Mouse (Mus musculus): ENCODE results near the gene Crb3. TPM values are rescaled to one million over a fixed set of nuclear protein-coding genes. Genes with fewer than 3 reads are reported as not detected.

Crb3 gene
- polyA plus RNA-seq (2015; fragmentation: Nextera tagmentation; extraction: Ambion mirVana), result 2.9 TPM in 2 replicates

GRCm38 (mm10) chr17:57058891-57059485 is at the start of gene Crb3:
TSS of gene Crb3 (plus strand) at chr17:57059105.
- Histone ChIP-seq H3K9ac (peak within 1 kb of the TSS; percentile 85), H3K27ac (peak within 1 kb of the TSS; percentile 85), H3K4me1 (replicated peaks) (peaks cover 25% of the 10 kb centered on the region), H3K4me3 (peak within 1 kb of the TSS; percentile 84), H3K4me2 (peak within 1 kb of the TSS; percentile 66), H3K36me3 (peaks cover 30% of the 10 kb centered on the region), H3K9me3 (no peaks in the 10 kb centered on the region), H3K27me3 (peaks cover 30% of the 10 kb centered on the region)
- peak; percentile 8 for ATAC-seq (ENCODE audit: low FRiP score)
- WGBS, result 1% methylated on average over 15 of the region's 22 CpGs

GRCm38 (mm10) chr17:57010911-57011235 is 48.0 kb upstream of the Crb3 start:
- Histone ChIP-seq H3K27ac (peak overlapping the region; percentile 82), H3K27me3 (no peaks in the 10 kb centered on the region), H3K36me3 (peaks cover 36% of the 10 kb centered on the region), H3K4me1 (replicated peaks) (peaks cover 25% of the 10 kb centered on the region), H3K9ac (peak overlapping the region; percentile 85), H3K4me2 (peak overlapping the region; percentile 78), H3K4me3 (peak overlapping the region; percentile 79), H3K9me3 (no peaks in the 10 kb centered on the region)
- under 1% methylated on average over 19 of the region's 19 CpGs for WGBS
- ATAC-seq (ENCODE audit: low FRiP score), result peak; percentile 67

GRCm38 (mm10) chr17:57011236-57012141 is 47.4 kb upstream of the Crb3 start, which contains the start of the genes Gtf2f1 and Gm17949:
TSS of gene Gtf2f1 (minus strand) at chr17:57011288.
TSS of gene Gm17949 (plus strand) at chr17:57011469.
- ATAC-seq (ENCODE audit: low FRiP score), result peak; percentile 92
- peak within 1 kb of the TSS; percentile 79 for H3K4me3 ChIP-seq
- under 1% methylated on average over 51 of the region's 51 CpGs for WGBS
- H3K9me3 ChIP-seq, result no peaks in the 10 kb centered on the region
- peak within 1 kb of the TSS; percentile 96 for H3K27ac ChIP-seq
- no peaks in the 10 kb centered on the region for H3K27me3 ChIP-seq
- peak within 1 kb of the TSS; percentile 78 for H3K4me2 ChIP-seq
- H3K4me1 ChIP-seq (replicated peaks), result peaks cover 25% of the 10 kb centered on the region
- H3K36me3 ChIP-seq, result peaks cover 30% of the 10 kb centered on the region
- peak within 1 kb of the TSS; percentile 85 for H3K9ac ChIP-seq

GRCm38 (mm10) chr17:57012245-57012795 is 46.6 kb upstream of the Crb3 start:
- peak; percentile 9 for ATAC-seq (ENCODE audit: low FRiP score)
- peak overlapping the region; percentile 83 for H3K9ac ChIP-seq
- 76% methylated on average over 13 of the region's 13 CpGs for WGBS

GRCm38 (mm10) chr17:57019693-57020092 is 39.2 kb upstream of the Crb3 start:
- H3K36me3 ChIP-seq, result peaks cover 54% of the 10 kb centered on the region
- 94% methylated on average over 2 of the region's 2 CpGs for WGBS
- ATAC-seq (ENCODE audit: low FRiP score), result no peak
- H3K9ac ChIP-seq, result no peak overlapping the region
- H3K4me1 ChIP-seq (replicated peaks), result no peaks in the 10 kb centered on the region
- H3K9me3 ChIP-seq, result no peaks in the 10 kb centered on the region
- H3K27me3 ChIP-seq, result no peaks in the 10 kb centered on the region
- no peak overlapping the region for H3K4me3 ChIP-seq
- no peak overlapping the region for H3K4me2 ChIP-seq
- H3K27ac ChIP-seq, result no peak overlapping the region

More at GRCm38 (mm10) chr17:57012245-57012795, 46.6 kb upstream of the Crb3 start:
- H3K9me3 ChIP-seq, result no peaks in the 10 kb centered on the region
- peak overlapping the region; percentile 69 for H3K4me2 ChIP-seq
- H3K36me3 ChIP-seq, result peaks cover 22% of the 10 kb centered on the region
- H3K4me1 ChIP-seq (replicated peaks), result peaks cover 25% of the 10 kb centered on the region
- no peaks in the 10 kb centered on the region for H3K27me3 ChIP-seq
- peak overlapping the region; percentile 96 for H3K27ac ChIP-seq
- H3K4me3 ChIP-seq, result peak overlapping the region; percentile 79

- 95% methylated on average over 5 of the region's 5 CpGs for WGBS
- Histone ChIP-seq H3K4me1 (replicated peaks) (no peaks in the 10 kb centered on the region), H3K36me3 (peaks cover 66% of the 10 kb centered on the region), H3K9me3 (no peaks in the 10 kb centered on the region), H3K27me3 (no peaks in the 10 kb centered on the region), H3K27ac (no peak overlapping the region), H3K4me3 (no peak overlapping the region), H3K9ac (no peak overlapping the region), H3K4me2 (no peak overlapping the region)
- ATAC-seq (ENCODE audit: low FRiP score), result no peak
These were observed 37.9 kb upstream of the Crb3 start for GRCm38 (mm10) chr17:57020960-57021359.

- Histone ChIP-seq H3K9ac (no peak overlapping the region), H3K36me3 (peaks cover 64% of the 10 kb centered on the region), H3K4me2 (no peak overlapping the region), H3K27me3 (no peaks in the 10 kb centered on the region), H3K4me1 (replicated peaks) (peaks cover 28% of the 10 kb centered on the region), H3K9me3 (no peaks in the 10 kb centered on the region), H3K27ac (no peak overlapping the region), H3K4me3 (no peak overlapping the region)
- ATAC-seq (ENCODE audit: low FRiP score), result no peak
- WGBS, result 93% methylated on average over 4 of the region's 4 CpGs
These were observed 31.4 kb upstream of the Crb3 start for GRCm38 (mm10) chr17:57027471-57027870.

- H3K4me3 ChIP-seq, result peak overlapping the region; percentile 95
- H3K4me2 ChIP-seq, result peak overlapping the region; percentile 81
- WGBS, result 55% methylated on average over 8 of the region's 8 CpGs
- peaks cover 42% of the 10 kb centered on the region for H3K36me3 ChIP-seq
- no peak overlapping the region for H3K27ac ChIP-seq
- no peak for ATAC-seq (ENCODE audit: low FRiP score)
- peaks cover 32% of the 10 kb centered on the region for H3K4me1 ChIP-seq (replicated peaks)
- H3K9me3 ChIP-seq, result no peaks in the 10 kb centered on the region
- H3K9ac ChIP-seq, result peak overlapping the region; percentile 100
- H3K27me3 ChIP-seq, result no peaks in the 10 kb centered on the region
These were observed 29.2 kb upstream of the Crb3 start for GRCm38 (mm10) chr17:57029691-57030090.

- Histone ChIP-seq H3K4me3 (peak within 1 kb of the TSS; percentile 95), H3K27me3 (0 out of 2 replicates have a peak, but pooled peaks cover 5% of the 10 kb centered on the region), H3K36me3 (peaks cover 28% of the 10 kb centered on the region), H3K9ac (peak within 1 kb of the TSS; percentile 100), H3K9me3 (no peaks in the 10 kb centered on the region), H3K4me1 (replicated peaks) (peaks cover 32% of the 10 kb centered on the region), H3K4me2 (peak within 1 kb of the TSS; percentile 81), H3K27ac (peak within 1 kb of the TSS; percentile 96)
- ATAC-seq (ENCODE audit: low FRiP score), result peak; percentile 0
- WGBS, result under 1% methylated on average over 65 of the region's 99 CpGs
These were observed 27.8 kb upstream of the Crb3 start, which contains the start of gene Khsrp for GRCm38 (mm10) chr17:57030931-57031660. TSS of gene Khsrp (minus strand) at chr17:57031522.

GRCm38 (mm10) chr17:57031661-57032420 is 27.1 kb upstream of the Crb3 start:
- peak; percentile 99 for ATAC-seq (ENCODE audit: low FRiP score)
- peaks cover 21% of the 10 kb centered on the region for H3K36me3 ChIP-seq
- H3K9me3 ChIP-seq, result no peaks in the 10 kb centered on the region
- peak overlapping the region; percentile 70 for H3K9ac ChIP-seq
- H3K27ac ChIP-seq, result peak overlapping the region; percentile 93
- H3K4me1 ChIP-seq (replicated peaks), result peaks cover 32% of the 10 kb centered on the region
- H3K27me3 ChIP-seq, result 0 out of 2 replicates have a peak, but pooled peaks cover 5% of the 10 kb centered on the region
- under 1% methylated on average over 35 of the region's 38 CpGs for WGBS
- H3K4me3 ChIP-seq, result peak overlapping the region; percentile 95
- peak overlapping the region; percentile 61 for H3K4me2 ChIP-seq

GRCm38 (mm10) chr17:57032854-57033253 is 26.1 kb upstream of the Crb3 start:
- Histone ChIP-seq H3K36me3 (peaks cover 11% of the 10 kb centered on the region), H3K27me3 (peaks cover 12% of the 10 kb centered on the region), H3K9ac (0 out of 2 replicates have a peak overlapping the region, but pooled peaks have one; percentile 70), H3K9me3 (no peaks in the 10 kb centered on the region), H3K4me2 (peak overlapping the region; percentile 61), H3K27ac (peak overlapping the region; percentile 93; the same call in 1 of the 2 replicates), H3K4me1 (replicated peaks) (peaks cover 32% of the 10 kb centered on the region), H3K4me3 (no peak overlapping the region)
- no peak for ATAC-seq (ENCODE audit: low FRiP score)
- WGBS, result 88% methylated on average over 4 of the region's 4 CpGs

All from hindbrain, embryonic 13.5 days (tissue).